Mouse (Mus musculus) frontal cortex, postnatal 36 days (tissue): Measurements from ENCODE around the gene Ppp1r8.

Source experiments
- DNase-seq, 2 experiments: peaks; one replicate each; pipeline ENCODE4 v3.0.0; 2022; ENCODE audit warnings: low spot score in 2 of 2

Ppp1r8 gene

DNA sequence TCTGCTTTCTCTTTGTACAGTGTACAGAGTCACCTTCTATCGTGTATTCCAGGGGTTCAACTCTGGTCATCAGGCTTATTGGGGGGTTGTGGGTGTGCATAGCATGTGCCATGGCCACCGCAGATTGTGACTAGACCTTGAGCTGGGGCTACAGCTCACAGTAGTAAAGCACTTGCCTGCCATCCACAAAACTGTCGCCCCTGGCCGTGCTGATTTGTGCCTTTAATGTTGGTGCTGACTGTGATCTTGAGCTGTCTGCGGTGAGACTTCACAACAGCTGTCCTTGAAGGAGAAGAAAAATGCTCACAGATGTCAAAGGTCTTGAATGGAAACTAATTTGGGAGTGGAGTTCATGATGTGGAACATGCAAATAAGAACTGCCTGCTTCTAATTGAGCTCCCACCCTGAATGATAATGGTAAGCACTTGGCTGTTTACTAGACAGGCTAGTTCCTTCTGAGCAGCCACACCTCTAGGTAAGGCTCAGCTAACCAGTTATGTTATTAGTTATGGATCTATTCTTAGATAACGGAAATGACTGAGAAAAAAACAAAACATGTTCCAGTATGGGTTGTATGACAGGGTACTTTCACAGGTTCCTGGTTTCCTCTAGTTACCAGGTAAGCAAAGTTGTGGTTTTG, 64.3 kb downstream of the Ppp1r8 start:
- no peak for DNase-seq
